Mouse (Mus musculus) adrenal gland, adult 18-20 months (tissue): ENCODE measurements at regions not wholly inside any gene's neighbourhood (a gene's known extent, or its start where the extent isn't known, plus 50 kb on each side); places are given as distances from the start of the nearest gene placed in this dataset.

ENCODE experiments used
- DNase-seq, 2 experiments: peaks; one replicate each; pipeline ENCODE4 v3.0.0; 2021 to 2022; ENCODE audit warnings: low spot score in 2 of 2

DNA sequence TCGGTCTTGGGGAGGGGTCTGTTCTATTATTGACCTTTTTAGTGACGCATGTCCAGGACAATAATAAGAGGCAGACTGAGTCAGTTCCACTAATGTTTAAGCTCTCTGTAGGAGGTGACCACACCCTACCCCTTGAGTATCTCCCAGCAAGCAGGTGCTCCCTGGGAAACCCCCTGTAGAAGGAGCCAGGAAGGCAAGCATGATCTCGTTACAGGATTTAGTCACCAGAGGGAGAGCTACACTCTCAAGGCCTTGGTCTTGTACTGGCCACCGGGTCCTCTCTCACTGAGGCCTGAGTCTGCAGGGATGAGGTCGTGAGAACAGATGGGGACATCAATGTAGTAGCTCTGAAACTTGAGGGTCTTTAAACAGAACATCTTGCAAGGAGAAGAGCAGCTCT, 55.3 kb upstream of the Ccnd2 start:
- no peak for DNase-seq

- DNase-seq = no peak
These were observed 61.4 kb upstream of the Ccnd2 start for GRCm38 (mm10) chr6:127213355-127213754.

- no peak for DNase-seq
These were observed 63.9 kb upstream of the Ccnd2 start for GRCm38 (mm10) chr6:127215915-127216314.

GRCm38 (mm10) chr6:127218634-127219445, 66.8 kb upstream of the Ccnd2 start:
- DNase-seq = no peak

DNA sequence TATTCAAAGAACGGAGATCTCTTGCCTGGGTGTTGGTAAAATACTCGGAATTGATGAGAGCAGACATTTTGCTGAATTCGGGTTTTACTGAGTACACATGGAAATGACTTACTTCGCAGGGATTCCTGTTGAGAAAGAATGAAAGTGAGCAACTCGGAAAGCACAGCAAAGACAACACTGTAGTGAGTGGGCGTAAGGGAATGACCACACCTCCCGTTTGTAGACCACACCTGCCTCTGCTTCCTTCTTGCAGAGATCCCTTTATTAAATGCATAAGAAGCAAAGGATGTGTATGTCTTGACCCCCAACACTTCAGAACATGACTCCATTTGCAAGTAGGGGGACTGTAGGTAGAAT, 67.4 kb upstream of the Ccnd2 start:
- no peak for DNase-seq

- no peak for DNase-seq
These were observed 74.4 kb upstream of the Ccnd2 start for GRCm38 (mm10) chr6:127226242-127226983.

GRCm38 (mm10) chr6:127236510-127237109, 84.6 kb upstream of the Ccnd2 start:
- DNase-seq = no peak

DNA sequence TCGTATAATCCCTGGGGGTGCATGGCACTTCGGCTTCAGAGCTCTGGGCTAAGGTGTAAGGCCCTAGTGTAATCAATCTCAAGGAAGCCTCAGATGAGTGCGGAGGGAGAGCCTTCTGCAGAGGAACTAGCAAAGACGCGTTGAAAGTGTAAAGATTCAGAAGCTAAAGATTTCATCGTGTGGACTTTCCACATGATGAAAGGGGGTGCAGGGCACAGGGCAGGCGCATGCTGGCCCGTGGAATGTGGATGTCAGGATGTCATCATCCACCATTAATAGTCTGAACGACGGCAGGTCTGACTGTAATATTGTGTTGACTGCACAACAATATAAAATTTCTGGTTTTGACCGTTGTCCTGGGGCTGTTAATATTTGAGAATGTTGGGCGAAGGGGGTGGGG, 85.2 kb upstream of the Ccnd2 start:
- no peak for DNase-seq

GRCm38 (mm10) chr6:127239529-127240471, 87.8 kb upstream of the Ccnd2 start:
- DNase-seq = no peak

DNA sequence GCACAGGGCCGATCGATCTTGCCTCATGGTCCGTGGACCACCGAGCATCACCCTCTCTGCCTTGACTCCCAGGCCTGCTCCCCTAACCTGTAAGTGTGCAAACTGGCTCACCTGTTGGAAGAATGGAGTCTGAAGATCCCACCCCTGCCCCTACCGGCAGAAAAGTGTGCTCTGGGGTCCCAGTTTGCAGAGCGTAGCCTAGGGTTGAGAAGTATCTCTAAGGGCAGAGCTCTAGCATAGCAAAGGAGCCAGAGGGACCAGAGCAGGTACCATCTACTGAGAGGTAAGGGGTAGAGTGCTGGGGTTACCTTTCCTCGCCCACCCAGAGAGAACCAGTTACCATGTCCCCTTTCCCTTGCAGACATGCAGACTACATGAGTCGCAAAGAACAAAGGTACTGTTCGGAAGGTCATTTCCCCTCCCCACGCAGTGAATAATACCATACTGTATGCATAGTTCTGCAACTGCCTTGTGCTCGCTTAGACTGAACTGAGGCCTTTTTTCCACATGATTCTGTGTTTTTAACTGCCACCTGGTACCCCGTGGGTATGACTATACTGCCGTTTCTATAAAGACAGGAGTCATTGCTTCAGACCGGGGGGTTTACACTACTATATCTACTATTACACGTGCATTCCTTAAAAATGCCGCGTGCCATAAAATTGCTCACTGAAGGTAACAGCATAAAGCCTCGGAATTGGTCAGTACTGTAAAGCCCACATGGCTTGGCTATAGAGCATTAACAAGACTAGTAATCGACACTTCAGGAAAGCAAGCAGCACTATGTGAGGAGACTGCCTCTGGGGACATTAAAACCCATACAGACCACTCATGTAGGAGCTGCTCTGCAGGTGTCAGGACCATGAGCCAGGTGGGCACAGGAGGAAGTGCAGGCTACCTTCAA, 88.7 kb upstream of the Ccnd2 start:
- DNase-seq = no peak

GRCm38 (mm10) chr6:127241693-127242425, 89.9 kb upstream of the Ccnd2 start:
- DNase-seq = no peak

- no peak for DNase-seq
These were observed 91.0 kb upstream of the Ccnd2 start for GRCm38 (mm10) chr6:127243032-127243431.

DNA sequence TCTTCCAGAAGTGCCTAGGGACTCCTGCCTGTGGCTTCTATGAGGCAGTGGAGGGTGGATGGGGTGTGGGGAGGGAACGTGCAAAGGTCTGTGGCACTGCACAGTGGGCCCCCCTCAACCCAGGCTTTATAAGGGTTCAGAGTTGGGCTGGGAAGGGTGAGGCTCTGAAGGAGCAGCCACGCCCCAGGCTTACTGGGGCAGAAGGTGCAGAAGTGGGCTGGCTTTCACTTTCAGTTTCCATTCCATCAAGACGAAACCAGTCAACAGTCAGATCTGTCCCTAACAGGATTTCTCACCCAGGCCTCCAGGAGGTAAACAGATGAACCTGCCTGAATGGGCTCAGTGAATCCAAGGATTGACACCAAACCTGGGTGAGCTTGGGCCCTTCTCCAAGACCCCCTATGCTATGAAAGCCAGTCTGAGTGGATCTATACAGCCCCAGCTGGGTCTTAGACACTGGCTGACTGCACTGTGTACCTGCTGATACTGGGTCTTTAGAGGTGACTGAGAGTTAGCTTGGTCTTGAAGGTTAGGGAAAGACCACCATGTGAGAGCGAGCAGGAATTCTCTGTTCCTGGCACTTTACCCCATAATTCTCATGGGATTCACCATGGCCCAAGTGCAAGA, 93.9 kb upstream of the Ccnd2 start:
- no peak for DNase-seq

DNA sequence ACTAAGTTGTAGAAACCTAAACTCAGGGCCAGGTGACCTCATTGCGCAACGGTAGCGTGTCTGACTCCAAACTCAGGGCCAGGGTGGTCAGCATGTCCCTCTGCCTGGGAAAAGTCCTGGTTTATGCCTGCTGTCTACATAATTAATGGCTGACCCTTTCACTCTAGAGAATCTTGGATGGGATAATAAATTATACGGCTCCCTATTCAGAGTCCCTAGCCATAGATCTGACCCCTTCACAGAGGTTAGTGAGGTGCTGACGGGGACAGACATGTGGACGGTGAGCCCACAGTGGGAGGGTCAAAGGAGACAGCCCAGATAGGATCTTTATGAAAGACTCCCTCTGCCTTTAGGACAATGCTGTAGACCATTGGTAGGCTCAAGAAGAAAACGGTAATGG, 94.7 kb upstream of the Ccnd2 start:
- no peak for DNase-seq

DNA sequence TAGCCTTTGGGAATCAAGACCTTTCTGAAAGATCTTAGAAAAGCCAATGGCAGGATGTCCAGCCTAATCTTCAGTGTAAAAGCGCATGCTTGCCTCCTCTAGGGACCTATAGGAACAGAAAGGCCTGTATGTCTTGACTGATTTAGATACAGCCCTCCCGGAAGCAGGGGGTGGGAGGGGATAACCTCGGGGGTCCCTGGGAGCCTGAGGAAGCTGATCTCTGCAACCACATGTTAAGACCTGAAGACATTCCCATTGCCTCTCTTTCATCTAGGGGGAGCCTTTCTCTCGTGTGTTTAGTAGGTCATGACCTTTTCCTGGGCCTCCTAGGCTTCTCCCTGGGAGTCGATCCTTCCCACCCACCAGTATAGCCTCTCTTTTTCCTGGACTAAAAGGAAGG, 95.3 kb upstream of the Ccnd2 start:
- DNase-seq = no peak

DNA sequence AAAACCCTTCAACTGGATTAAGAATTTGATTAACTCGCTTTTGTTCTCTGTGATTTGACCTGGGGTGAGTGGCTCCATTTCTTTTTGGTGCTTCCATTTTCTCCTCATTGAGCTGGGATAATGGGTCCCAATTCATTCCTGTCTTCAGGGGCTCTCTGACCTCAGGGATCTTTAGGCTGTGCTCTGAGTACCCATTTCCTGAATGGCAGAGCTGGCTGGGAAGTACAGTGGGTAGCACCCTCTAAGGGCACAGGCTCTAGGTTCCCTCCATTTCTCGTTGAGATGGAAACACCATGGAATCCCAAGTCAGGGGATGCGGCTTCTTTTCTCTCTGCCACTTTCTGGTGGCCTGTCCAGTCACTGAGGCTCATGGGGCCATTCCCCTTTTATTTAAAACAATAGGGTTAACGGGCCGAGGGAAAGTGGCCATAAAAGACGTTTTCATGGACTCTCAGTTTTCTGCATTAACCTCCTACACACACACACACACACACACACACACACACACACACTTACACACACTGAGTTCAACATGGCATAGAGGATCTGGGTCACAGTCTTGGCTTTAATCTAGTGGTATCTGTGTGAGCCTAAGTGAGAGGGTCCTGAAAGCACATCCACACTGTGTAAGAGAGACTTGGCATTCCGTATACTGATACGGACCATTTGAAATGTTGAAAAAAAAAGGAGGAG, 98.3 kb upstream of the Ccnd2 start:
- no peak for DNase-seq

DNA sequence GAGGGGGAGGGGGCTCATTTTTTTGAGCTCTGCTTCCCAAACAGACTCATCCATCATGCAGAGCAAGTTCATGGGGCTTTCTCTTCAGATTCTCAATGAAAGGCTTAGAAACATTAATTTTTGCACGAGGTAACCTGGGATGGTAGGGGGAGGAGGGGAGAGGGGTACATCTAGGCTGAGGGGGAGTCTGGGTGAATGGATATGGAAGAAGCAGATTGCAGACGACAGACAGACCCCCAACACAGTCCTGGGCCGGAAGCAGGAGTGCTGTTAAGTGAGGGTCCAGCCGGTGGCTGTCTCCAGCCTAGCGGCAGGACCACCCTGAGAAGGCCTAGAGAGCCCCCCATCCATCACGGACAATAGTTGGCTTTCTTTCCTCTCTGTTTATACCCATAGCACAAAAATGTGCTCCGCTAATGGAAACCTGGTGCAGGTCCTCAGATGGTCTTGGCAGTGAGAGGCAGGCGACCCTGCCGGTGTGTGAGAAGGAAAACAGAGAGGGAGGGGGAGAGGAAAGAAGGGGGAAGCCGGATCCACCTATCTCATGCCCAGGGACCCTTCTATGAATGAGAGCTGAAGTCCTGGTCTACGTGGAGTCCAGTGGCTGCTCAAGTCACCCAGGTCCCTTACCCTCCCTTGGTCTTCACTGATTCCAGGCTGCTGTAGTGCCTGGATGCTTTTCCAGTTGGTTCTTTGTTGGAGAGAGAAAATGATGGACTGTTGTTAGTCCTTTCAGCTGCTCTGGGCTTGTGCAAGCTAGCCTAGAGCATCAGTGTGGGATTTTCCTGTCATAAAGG, 99.1 kb upstream of the Ccnd2 start:
- no peak for DNase-seq

- DNase-seq = no peak
These were observed 99.6 kb upstream of the Ccnd2 start for GRCm38 (mm10) chr6:127251671-127251985.
